Mouse (Mus musculus): ENCODE data around the gene Pik3c2g. TPM values are rescaled to one million over a fixed set of nuclear protein-coding genes. Genes with fewer than 3 reads are reported as not detected.

The Pik3c2g gene
- not detected in 2 replicates for polyA plus RNA-seq (2012; ENCODE audit: low replicate concordance)

GRCm38 (mm10) chr6:139586892-139587291, at the start of gene Pik3c2g:
Gene Pik3c2g, plus strand, starts transcription at chr6:139587221.

Other genes with a start within 250 kb of the Pik3c2g start
- not detected in 2 replicates for gene Rergl, start 85.2 kb upstream of the Pik3c2g start, polyA plus RNA-seq (2012; ENCODE audit: low replicate concordance)

Measured in hematopoietic multipotent progenitor cell, adult 10-12 weeks (in vitro differentiated cells).